Mouse (Mus musculus) neural tube, embryonic 14.5 days (tissue): ENCODE results near the gene Slc52a3. TPM values are rescaled to one million over a fixed set of nuclear protein-coding genes. Genes with fewer than 3 reads are reported as not detected.

Experiments used
- microRNA counts: library from miRNA; unstranded; fragments of <30 nt; microRNA quantifications from one replicate; lab custom pipeline; 2016
- microRNA-seq: library from miRNA; unstranded; fragments of <30 nt; microRNA quantifications from one replicate; pipeline ENCODE4, GENCODE M21; 2016
- polyA plus RNA-seq: library from polyadenylated mRNA; unstranded; fragments of >200 nt; fragmentation: Nextera tagmentation; extraction: Ambion mirVana; gene quantifications from 2 replicates; pipeline ENCODE4 v1.2.1, GENCODE M21; 2014

Slc52a3 gene
- polyA plus RNA-seq, 1 experiment from 2014 or later, result 0.60 TPM

MicroRNA genes within 50 kb of the gene (microRNA counts, 519-probe panel; counts per million panel counts)
- microRNA mmu-miR-1953 (lab: Ali Mortazavi, UCI), result not detected

Small RNA genes lying within 50 kb of the gene (microRNA-seq; reads per million reads assigned to microRNA genes)
- not detected for gene Mir1953

Other genes starting within 250 kb of the Slc52a3 start
- 0.39 and 0.46 TPM in 2 replicates for gene Rspo4, start 153.6 kb upstream of the Slc52a3 start, polyA plus RNA-seq
- 0.11 and 0.62 TPM in 2 replicates for gene Angpt4, start 85.3 kb upstream of the Slc52a3 start, polyA plus RNA-seq
- gene Fam110a, start 16.3 kb upstream of the Slc52a3 start, polyA plus RNA-seq, result 36.3 and 36.6 TPM in 2 replicates
- 15.7 and 17.9 TPM in 2 replicates for gene Scrt2, start 85.0 kb downstream of the Slc52a3 start, polyA plus RNA-seq
- 22.5 and 23.4 TPM in 2 replicates for gene Srxn1, start 109.0 kb downstream of the Slc52a3 start, polyA plus RNA-seq
- gene Tcf15, start 147.1 kb downstream of the Slc52a3 start, polyA plus RNA-seq, result 1.3 and 3.3 TPM in 2 replicates
- gene Csnk2a1, start 230.3 kb downstream of the Slc52a3 start, polyA plus RNA-seq, result 94.7 and 155 TPM in 2 replicates